Mouse (Mus musculus) ovary, postnatal 10 days (tissue): ENCODE measurements around the gene 1700015F17Rik.

Source experiments
- DNase-seq: peaks from one replicate; pipeline ENCODE4 v3.0.0; 2022; ENCODE audit warnings: low spot score

1700015F17Rik gene

GRCm38 (mm10) chr5:5423081-5423480, 55.9 kb downstream of the 1700015F17Rik start:
- no peak for DNase-seq

DNA sequence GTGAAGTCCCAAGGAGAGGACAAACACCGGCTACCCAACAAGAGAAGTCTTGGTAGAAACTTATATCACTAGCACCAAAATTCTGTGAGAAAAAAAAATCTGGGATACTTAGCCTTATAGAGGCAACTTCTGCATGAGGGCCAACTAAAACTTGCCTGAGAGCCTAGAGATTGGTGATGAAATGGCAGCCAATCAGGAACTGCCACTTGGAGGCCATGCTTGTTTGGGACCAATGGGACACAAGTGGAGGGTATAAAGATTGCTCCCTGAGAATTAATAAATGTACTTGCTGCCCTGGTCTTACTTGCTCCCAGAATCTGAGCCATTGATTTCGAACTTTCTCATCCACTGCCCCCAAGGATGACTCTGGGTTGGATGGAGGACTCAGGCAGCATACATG, 57.5 kb downstream of the 1700015F17Rik start:
- no peak for DNase-seq

DNA sequence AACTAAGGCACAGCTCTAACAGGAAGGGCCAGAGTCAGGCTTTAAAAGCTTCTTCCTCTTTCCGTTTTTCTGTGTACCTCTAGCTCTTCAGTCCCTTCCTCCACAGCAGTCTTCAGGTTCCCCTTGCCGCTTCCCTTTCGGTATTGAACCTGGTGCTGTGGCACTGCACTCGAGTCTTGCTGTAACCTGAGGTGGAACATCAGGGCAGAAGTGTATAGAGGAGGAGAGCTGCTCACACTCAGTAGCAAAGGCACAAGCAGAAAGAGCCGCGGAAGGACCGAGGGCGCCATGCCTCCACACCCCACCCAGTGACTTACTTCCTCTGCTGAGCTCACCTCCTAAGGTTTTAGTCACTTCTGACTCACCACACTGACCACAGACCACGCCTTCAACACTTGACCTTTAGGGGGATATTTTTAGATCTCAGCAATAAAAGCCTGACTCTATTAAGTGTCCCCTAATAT, 58.9 kb downstream of the 1700015F17Rik start, which contains the start of gene Cdk14:
Cdk14 (minus strand) TSS at position 321 of the 464 bp plus-strand sequence.
- DNase-seq, result no peak

DNA sequence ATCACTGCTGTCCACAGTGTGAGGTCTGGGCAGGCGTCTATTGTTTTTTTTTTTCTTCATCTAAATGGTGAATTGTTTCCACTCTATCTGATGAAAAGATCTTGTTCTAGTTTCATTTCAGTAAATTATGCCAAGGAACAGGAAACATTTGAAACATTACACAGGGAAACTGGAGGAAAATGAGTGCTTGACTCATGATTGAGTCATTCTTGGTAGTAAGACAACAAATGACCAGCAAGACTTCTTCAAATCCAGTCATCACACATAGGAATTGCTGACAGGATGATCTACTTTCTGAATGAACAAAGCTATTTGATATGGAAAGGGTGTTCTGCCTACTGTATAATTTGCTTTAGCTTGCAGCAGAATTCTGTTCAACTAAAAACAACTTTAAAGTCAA, 59.7 kb downstream of the 1700015F17Rik start:
- DNase-seq, result no peak

GRCm38 (mm10) chr5:5414835-5415234, 64.1 kb downstream of the 1700015F17Rik start:
- DNase-seq, result no peak

DNA sequence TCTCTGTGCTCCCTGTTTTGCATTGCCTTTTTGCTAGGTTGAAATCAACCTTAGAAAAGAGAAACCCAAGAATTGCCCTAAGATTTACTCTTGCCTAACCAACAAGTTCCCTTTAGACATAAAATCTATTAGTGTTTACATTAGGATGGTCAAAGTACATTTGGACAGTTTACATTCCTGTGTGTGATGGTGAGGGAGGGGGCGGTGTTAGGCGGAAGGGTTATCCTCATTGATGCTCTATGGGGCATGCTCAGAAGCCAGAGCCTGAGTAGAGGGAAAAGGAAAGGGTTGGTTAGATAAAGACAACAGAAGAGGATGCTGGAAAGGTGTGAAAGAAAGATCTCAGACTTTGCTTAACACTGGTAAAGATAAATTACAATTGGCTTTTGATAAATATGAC, 67.1 kb downstream of the 1700015F17Rik start:
- no peak for DNase-seq

DNA sequence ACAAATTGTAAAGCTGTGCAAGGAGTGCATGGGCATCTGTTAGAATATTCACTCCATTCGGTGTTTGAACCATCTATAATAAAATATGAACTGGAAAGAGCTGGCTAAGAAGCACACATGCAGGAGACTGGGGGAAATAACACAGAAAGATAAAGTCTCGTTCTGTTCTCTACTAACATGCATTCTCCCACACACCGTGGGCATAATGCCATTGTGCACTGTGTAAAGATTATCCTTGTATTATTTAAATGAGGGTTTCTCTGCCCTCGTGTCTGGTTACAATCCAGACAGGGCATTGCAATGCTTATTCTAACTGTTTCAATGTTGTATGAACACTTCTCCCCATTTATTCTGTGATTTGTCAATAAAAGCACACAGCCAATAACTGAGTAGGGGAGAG, 77.0 kb downstream of the 1700015F17Rik start:
- no peak for DNase-seq

DNA sequence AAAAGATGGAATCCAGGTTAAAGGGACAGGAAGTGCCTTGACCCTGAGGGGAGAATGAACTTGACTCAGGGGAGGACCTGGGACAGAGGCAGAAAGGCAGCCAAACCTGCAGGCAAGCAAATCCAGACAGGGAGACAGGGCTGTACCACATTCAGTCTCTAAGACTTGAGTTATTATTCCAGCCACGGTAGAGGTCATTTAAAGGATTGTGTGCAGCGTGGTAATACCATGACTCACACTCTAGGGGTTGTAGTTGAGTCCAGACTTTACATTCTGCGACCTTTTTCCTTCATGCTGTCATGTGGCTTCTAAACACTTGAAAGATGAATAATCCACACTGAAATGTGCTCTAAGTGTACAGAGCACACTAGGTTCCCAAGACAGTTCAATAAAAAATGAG, 86.2 kb downstream of the 1700015F17Rik start:
- no peak for DNase-seq
